Mouse (Mus musculus) kidney, adult 2 months (tissue): ENCODE measurements around the gene Pilra. TPM values are rescaled to one million over a fixed set of nuclear protein-coding genes. Genes with fewer than 3 reads are reported as not detected.

ENCODE experiments used
- DNase-seq: peaks from one replicate; pipeline ENCODE4 v3.0.0; 2021
- H3K27ac ChIP-seq: fragments of 200-500 bp; 2 replicates; pipeline ENCODE4 v1.5.1; 2012; ENCODE audit warnings: low read depth, low read length, control low read depth, inconsistent platforms; ENCODE audit not compliant: insufficient read depth
- H3K27me3 ChIP-seq: fragments of 200-500 bp; replicated peaks from 2 replicates; pipeline ENCODE4 v1.6.1; 2012; ENCODE audit warnings: mild to moderate bottlenecking, moderate library complexity, low read length, inconsistent platforms; ENCODE audit not compliant: control insufficient read depth, insufficient read depth
- H3K36me3 ChIP-seq: fragments of 200-500 bp; 2 replicates; pipeline ENCODE4 v1.6.1; 2012; ENCODE audit warnings: mild to moderate bottlenecking, moderate library complexity, low read length, inconsistent platforms; ENCODE audit not compliant: control insufficient read depth, insufficient read depth
- H3K4me1 ChIP-seq: fragments of 200-500 bp; 2 replicates; pipeline ENCODE4 v1.6.1; 2011; ENCODE audit warnings: low read length; ENCODE audit not compliant: control insufficient read depth, insufficient read depth
- H3K4me3 ChIP-seq: fragments of 200-500 bp; 2 replicates; pipeline ENCODE4 v1.5.1; 2011; ENCODE audit warnings: mild to moderate bottlenecking, low read depth, low read length, control low read depth; ENCODE audit not compliant: insufficient read depth
- CTCF ChIP-seq: fragments of 200-500 bp; conservative IDR thresholded peaks from 2 replicates; pipeline ENCODE4 v1.5.1; 2011; ENCODE audit warnings: low read depth, mild to moderate bottlenecking, control low read depth, low read length, moderate library complexity, mixed read lengths; ENCODE audit not compliant: insufficient read depth, insufficient read length
- POLR2A ChIP-seq: fragments of 200-500 bp; IDR thresholded peaks from one replicate; pipeline ENCODE4 v1.6.1; 2011; ENCODE audit warnings: low read depth, low read length, control low read depth
- WGBS: fragments of 180-500 bp; shearing (Covaris S2); methylation state at CpG from one replicate; pipeline ENCODE4 v1.1.7; 2018; 5-methylcytosine and 5-hydroxymethylcytosine counted together
- polyA plus RNA-seq: library from polyadenylated mRNA; depleted of rRNA; stranded (reverse); fragments of >200 nt; gene quantifications from 2 replicates; pipeline ENCODE4 v1.2.3, GENCODE M21; 2012; rRNA removed

The Pilra gene
- polyA plus RNA-seq, 1 experiment, result 1.5 TPM

- peaks cover 7% of the 10 kb centered on the region; the same call in 1 of the 2 replicates for H3K4me1 ChIP-seq
- TF ChIP-seq POLR2A, result no peak
- DNase-seq, result no peak
- H3K36me3 ChIP-seq, result no peaks in the 10 kb centered on the region
- H3K27ac ChIP-seq, result peak overlapping the region; percentile 6; the same call in 1 of the 2 replicates
- H3K27me3 ChIP-seq, result no peaks in the 10 kb centered on the region
- no peak overlapping the region for H3K4me3 ChIP-seq
- WGBS, result 95% methylated on average over 2 of the region's 2 CpGs
These were observed 60.3 kb downstream of the Pilra start for GRCm38 (mm10) chr5:137775587-137776290.

- TF ChIP-seq POLR2A, result no peak
- TF ChIP-seq CTCF, result no peak
- no peak overlapping the region for H3K4me3 ChIP-seq
These were observed 63.3 kb downstream of the Pilra start for GRCm38 (mm10) chr5:137772755-137773154.

More at GRCm38 (mm10) chr5:137772755-137773154, 63.3 kb downstream of the Pilra start:
- no peaks in the 10 kb centered on the region for H3K27me3 ChIP-seq
- H3K27ac ChIP-seq, result no peak overlapping the region
- H3K4me1 ChIP-seq, result no peaks in the 10 kb centered on the region; the same call in 1 of the 2 replicates
- no peak for DNase-seq
- no peaks in the 10 kb centered on the region for H3K36me3 ChIP-seq

Other genes with a start within 250 kb of the Pilra start
- gene Mospd3, start 235.2 kb downstream of the Pilra start, polyA plus RNA-seq, result 84.2 and 86.6 TPM in 2 replicates
- gene Pcolce, start 222.5 kb downstream of the Pilra start, polyA plus RNA-seq, result 160 and 179 TPM in 2 replicates
- gene Fbxo24, start 207.3 kb downstream of the Pilra start, polyA plus RNA-seq, result 0.20 and 0.41 TPM in 2 replicates
- gene Lrch4, start 207.2 kb downstream of the Pilra start, polyA plus RNA-seq, result 39.4 and 45.5 TPM in 2 replicates
- 12.2 and 19.8 TPM in 2 replicates for gene Gm20605, start 207.1 kb downstream of the Pilra start, polyA plus RNA-seq
- 61.1 and 77.6 TPM in 2 replicates for gene Sap25, start 194.9 kb downstream of the Pilra start, polyA plus RNA-seq
- 4.2 and 4.4 TPM in 2 replicates for gene Irs3, start 190.6 kb downstream of the Pilra start, polyA plus RNA-seq
- gene Agfg2, start 151.6 kb downstream of the Pilra start, polyA plus RNA-seq, result 36.5 and 48.1 TPM in 2 replicates
- gene Nyap1, start 94.7 kb downstream of the Pilra start, polyA plus RNA-seq, result 3.1 and 4.1 TPM in 2 replicates
- gene Tsc22d4, start 90.6 kb downstream of the Pilra start, polyA plus RNA-seq, result 71.2 and 78.4 TPM in 2 replicates
- gene Ppp1r35, start 57.4 kb downstream of the Pilra start, polyA plus RNA-seq, result 30.6 and 36.6 TPM in 2 replicates
- gene Mepce, start 48.6 kb downstream of the Pilra start, polyA plus RNA-seq, result 41.0 and 42.9 TPM in 2 replicates
- 1.6 and 2.5 TPM in 2 replicates for gene Zcwpw1, start 48.5 kb downstream of the Pilra start, polyA plus RNA-seq
- 1.3 and 1.5 TPM in 2 replicates for gene Pilrb1, start 21.8 kb upstream of the Pilra start, polyA plus RNA-seq
- 1.3 and 2.3 TPM in 2 replicates for gene Pilrb2, start 35.5 kb upstream of the Pilra start, polyA plus RNA-seq
- gene Cyp3a13, start 85.3 kb upstream of the Pilra start, polyA plus RNA-seq, result 0.22 and 0.31 TPM in 2 replicates
- gene Gjc3, start 126.8 kb upstream of the Pilra start, polyA plus RNA-seq, result 0.05 and 0.20 TPM in 2 replicates
- gene Azgp1, start 145.2 kb upstream of the Pilra start, polyA plus RNA-seq, result 5.1 and 5.3 TPM in 2 replicates
- gene Smok3a, start 185.0 kb upstream of the Pilra start, polyA plus RNA-seq, result not detected in 2 replicates
- not detected in 2 replicates for gene Smok3b, start 185.1 kb upstream of the Pilra start, polyA plus RNA-seq
- not detected in 2 replicates for gene Smok3c, start 216.9 kb upstream of the Pilra start, polyA plus RNA-seq
- gene Zkscan1, start 248.8 kb upstream of the Pilra start, polyA plus RNA-seq, result 8.3 and 10.2 TPM in 2 replicates